Mouse (Mus musculus): ENCODE data around the gene Ccr4.

DNA sequence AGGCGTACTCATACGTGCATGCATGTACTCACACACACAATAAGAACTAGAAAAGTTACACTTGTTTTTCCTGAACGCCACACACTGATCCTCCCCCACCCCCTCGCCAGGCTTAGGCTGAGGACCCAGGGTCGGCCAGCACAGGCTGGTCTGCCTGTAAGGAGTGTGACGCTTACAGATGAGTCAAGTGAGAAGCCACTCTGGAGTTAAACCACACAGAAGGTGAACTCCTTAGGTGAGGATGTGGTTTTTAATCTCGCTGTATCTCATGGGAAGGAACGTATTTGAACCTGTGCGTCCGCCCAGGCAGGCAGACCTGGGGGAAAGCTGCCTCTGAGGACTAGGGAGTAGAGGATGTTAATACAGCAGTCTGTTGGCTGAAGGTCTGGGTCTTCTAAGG, 64.2 kb downstream of the Ccr4 start:
- no peak for TF ChIP-seq CTCF (IDR thresholded peaks at IDR 0.05; ENCODE audit: extremely low read depth, insufficient read depth, insufficient read length, insufficient replicate concordance)
- no peak for TF ChIP-seq POLR2A (IDR thresholded peaks at IDR 0.05; ENCODE audit: low read depth, low read length)
